ENCODE assay signal across 8 mouse cellular contexts in genomic region chr2:132880844-132881645, GRCm38 (mm10). TPM values are rescaled to one million over a fixed set of nuclear protein-coding genes. Genes with fewer than 3 reads are reported as not detected.
A peak's percentile ranks its signal among the peaks of the same experiment; 100 is the strongest.
DNase-seq lines count a peak whose midpoint lies in the region; ATAC-seq lines count a peak whose summit lies in the region.

Lrrn4 (minus strand) TSS chr2:132880891.

- no peaks in the 10 kb centered on the region for H3K36me3 ChIP-seq in heart, embryonic 11.5 days (ENCODE audit: control insufficient read depth, insufficient read depth, low read length)

- peak within 1 kb of the TSS; percentile 61 for H3K4me3 ChIP-seq in heart, embryonic 11.5 days (ENCODE audit: low read depth, low read length)

- no peak for DNase-seq in heart, adult 11 months
- DNase-seq in ES-CJ7 (ENCODE audit: low read depth, low spot score): peak; percentile 88
- peak; percentile 34 for DNase-seq in forelimb bud, embryonic 11.5 days (ENCODE audit: low read depth, low spot score)
- peak; percentile 11 for DNase-seq in lung, postnatal 36 days
- no peak for DNase-seq in cerebellum, adult 9-10 months
- no peak for DNase-seq in spleen, adult 12 weeks (ENCODE audit: low spot score)

- ATAC-seq in heart, embryonic 11.5 days (replicated peaks; ENCODE audit: insufficient number of reproducible peaks, low FRiP score, low TSS enrichment): 0 out of 2 replicates have a peak, but pooled peaks have one; percentile 7
- ATAC-seq in megakaryocyte-erythroid progenitor cell, adult 5-6 weeks (replicated peaks; ENCODE audit: low FRiP score, low TSS enrichment, poor library complexity, severe bottlenecking): no peak

- H3K27me3 ChIP-seq in heart, embryonic 11.5 days (ENCODE audit: control insufficient read depth, insufficient read depth, low read length): peaks cover 25% of the 10 kb centered on the region

- H3K9ac ChIP-seq in heart, embryonic 11.5 days (ENCODE audit: low read depth, low read length): no peak within 1 kb of the TSS; the same call in 1 of the 2 replicates

- peaks cover 12% of the 10 kb centered on the region; the same call in 1 of the 2 replicates for H3K4me1 ChIP-seq in heart, embryonic 11.5 days (ENCODE audit: control insufficient read depth, insufficient read depth, low read length)

- H3K4me2 ChIP-seq in heart, embryonic 11.5 days: peak within 1 kb of the TSS; percentile 99

- no peaks in the 10 kb centered on the region for H3K9me3 ChIP-seq in heart, embryonic 11.5 days (replicated peaks; ENCODE audit: control insufficient read depth, low read length)

- WGBS in heart, embryonic 11.5 days (ENCODE audit: insufficient replicate concordance): 7% methylated on average over 12 of the region's 12 CpGs

- H3K27ac ChIP-seq in heart, embryonic 11.5 days (ENCODE audit: low read depth, low read length): peak within 1 kb of the TSS; percentile 54

RNA-seq across cellular contexts. Expression of gene Lrrn4, which starts in this region (rescaled TPM):
- 17.9 and 22.5 TPM in 2 replicates for polyA plus RNA-seq in heart, embryonic 11.5 days (2014; fragmentation: Nextera tagmentation; extraction: Ambion mirVana)
- not detected in 2 replicates for total RNA-seq in megakaryocyte-erythroid progenitor cell, adult 5-6 weeks (2014; fragmentation: Nextera tagmentation)
- total RNA-seq in megakaryocyte-erythroid progenitor cell, adult 5-6 weeks (2017): not detected in 2 replicates

Comparison
In these comparisons a context has a peak if more than half of its experiments do, and no peak if none do; other contexts are left out.
1. DNase-seq: peak in ES-CJ7 (single experiment), forelimb bud, embryonic 11.5 days (single experiment) and lung, postnatal 36 days (single experiment); none in heart, adult 11 months (single experiment), cerebellum, adult 9-10 months (single experiment) and spleen, adult 12 weeks (single experiment).